Mouse (Mus musculus) yolk sac, embryonic 10.5 days (tissue): ENCODE data around the gene Olfr97.

Experiments used
- DNase-seq: peaks from one replicate; pipeline ENCODE4 v3.0.0-alpha.2; 2017; ENCODE audit warnings: low spot score

Gene Olfr97

GRCm38 (mm10) chr17:37194782-37195181, 42.3 kb downstream of the Olfr97 start:
- DNase-seq, result no peak

DNA sequence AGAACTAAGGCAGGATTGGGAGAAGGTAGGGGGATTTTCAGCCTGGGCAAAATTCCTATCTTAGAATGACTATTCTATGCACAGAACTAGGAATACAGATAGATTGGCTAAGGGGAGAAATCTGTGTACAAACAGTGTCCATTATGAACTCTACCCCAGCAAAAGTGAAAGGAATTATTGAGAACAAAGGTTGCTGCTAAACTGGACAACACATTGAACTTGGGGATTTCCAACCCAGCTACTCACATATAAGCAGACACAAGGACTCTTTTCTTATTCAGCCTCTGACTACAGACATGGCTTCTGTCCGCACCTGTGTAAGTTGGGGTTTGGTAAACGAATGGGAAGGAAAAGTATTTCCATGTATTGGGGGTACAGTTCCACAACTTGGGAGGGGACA, 43.5 kb downstream of the Olfr97 start, which contains the start of gene Ubd:
Gene Ubd (plus strand): TSS at position 237 of the 400 bp plus-strand sequence.
- DNase-seq, result no peak

DNA sequence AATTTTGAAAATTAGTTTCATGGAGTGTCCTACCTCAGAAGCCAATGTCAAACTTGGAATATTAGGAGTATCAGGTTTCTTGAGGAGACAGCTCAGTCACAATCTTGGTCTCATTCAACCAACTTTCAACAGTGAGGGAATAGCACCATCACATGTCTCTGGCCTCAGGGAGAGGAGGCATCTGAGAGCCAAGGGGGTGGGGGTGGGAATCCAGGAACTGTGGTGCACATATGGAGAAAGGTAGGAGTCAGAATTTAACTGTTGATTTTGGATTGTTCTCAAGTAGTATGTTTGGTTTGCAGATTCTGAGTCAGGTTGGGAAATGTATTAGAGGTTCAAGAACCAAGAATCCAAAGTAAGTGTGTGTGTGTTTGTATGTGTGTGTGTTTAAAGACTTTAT, 44.1 kb downstream of the Olfr97 start:
- no peak for DNase-seq

GRCm38 (mm10) chr17:37190711-37191110, 46.4 kb downstream of the Olfr97 start:
- DNase-seq, result peak; percentile 53

GRCm38 (mm10) chr17:37185474-37185873, 51.7 kb downstream of the Olfr97 start:
- DNase-seq, result no peak
